Mouse (Mus musculus) stomach, embryonic 14.5 days (tissue): Measurements from ENCODE around the gene Chil1. TPM values are rescaled to one million over a fixed set of nuclear protein-coding genes. Genes with fewer than 3 reads are reported as not detected.

ENCODE experiments used
- ATAC-seq: fragments of 200-750 bp; cut with Nextera tagmentation; 2 replicates; pipeline ENCODE4 v1.8.0; 2017; ENCODE audit warnings: low read depth, moderate TSS enrichment; ENCODE audit not compliant: insufficient number of reproducible peaks, insufficient read depth, low FRiP score
- H3K27ac ChIP-seq: fragments of 300-500 bp; sonication (generic); 2 replicates; pipeline ENCODE4 v1.5.1; 2014; ENCODE audit warnings: mild to moderate bottlenecking, low read length, moderate library complexity, mixed read lengths
- H3K27me3 ChIP-seq: fragments of 300-500 bp; sonication (generic); 2 replicates; pipeline ENCODE4 v1.6.1; 2014; ENCODE audit warnings: low read length, control low read depth, mixed read lengths; ENCODE audit not compliant: control insufficient read depth, insufficient read depth
- H3K36me3 ChIP-seq: fragments of 300-500 bp; sonication (generic); 2 replicates; pipeline ENCODE4 v1.6.1; 2014; ENCODE audit warnings: mild to moderate bottlenecking, control low read depth, low read length, moderate library complexity, mixed read lengths; ENCODE audit not compliant: control insufficient read depth, insufficient read depth
- H3K4me1 ChIP-seq: fragments of 300-500 bp; sonication (generic); 2 replicates; pipeline ENCODE4 v1.6.1; 2014; ENCODE audit warnings: low read length, control low read depth, mixed read lengths; ENCODE audit not compliant: control insufficient read depth, insufficient read depth
- H3K4me2 ChIP-seq: fragments of 300-500 bp; sonication (generic); replicated peaks from 2 replicates; pipeline ENCODE4 v1.6.1; 2014; ENCODE audit warnings: low read depth, low read length, control low read depth
- H3K4me3 ChIP-seq: fragments of 300-500 bp; sonication (generic); 2 replicates; pipeline ENCODE4 v1.5.1; 2014; ENCODE audit warnings: low read depth, low read length, control low read depth
- H3K9ac ChIP-seq: fragments of 300-500 bp; sonication (generic); replicated peaks from 2 replicates; pipeline ENCODE4 v1.6.1; 2014; ENCODE audit warnings: low read depth, mild to moderate bottlenecking, control low read depth, low read length, moderate library complexity, mixed read lengths
- H3K9me3 ChIP-seq: fragments of 300-500 bp; sonication (generic); 2 replicates; pipeline ENCODE4 v1.6.1; 2016; ENCODE audit warnings: low read depth, low read length, control low read depth; ENCODE audit not compliant: control insufficient read depth
- WGBS: fragments of 180-500 bp; shearing (Covaris S2); extraction: QIAGEN DNeasy Blood & Tissue Kit; methylation state at CpG from one replicate; pipeline ENCODE4 v1.1.7; 2014; 5-methylcytosine and 5-hydroxymethylcytosine counted together
- polyA plus RNA-seq: library from polyadenylated mRNA; unstranded; fragments of >200 nt; fragmentation: Nextera tagmentation; extraction: Ambion mirVana; gene quantifications from 2 replicates; pipeline ENCODE4 v1.2.1, GENCODE M21; 2014

The Chil1 gene
- polyA plus RNA-seq, 1 experiment from 2014 or later, result 0.67 TPM

- Histone ChIP-seq H3K4me3 (no peak overlapping the region), H3K27ac (no peak overlapping the region), H3K4me2 (no peak overlapping the region), H3K36me3 (no peaks in the 10 kb centered on the region), H3K9me3 (no peaks in the 10 kb centered on the region), H3K4me1 (no peaks in the 10 kb centered on the region), H3K9ac (no peak overlapping the region), H3K27me3 (no peaks in the 10 kb centered on the region)
- 83% methylated on average over 5 of the region's 5 CpGs for WGBS
- ATAC-seq, result no peak
Observed at GRCm38 (mm10) chr1:134225375-134225774, 43.4 kb downstream of the Chil1 start.

- no peak overlapping the region for H3K27ac ChIP-seq
- no peak for ATAC-seq
Observed at GRCm38 (mm10) chr1:134226739-134227138, 44.8 kb downstream of the Chil1 start.

GRCm38 (mm10) chr1:134229806-134230575, 48.0 kb downstream of the Chil1 start:
- Histone ChIP-seq H3K27ac (no peak overlapping the region), H3K9ac (no peak overlapping the region), H3K9me3 (no peaks in the 10 kb centered on the region), H3K27me3 (peaks cover 18% of the 10 kb centered on the region), H3K4me1 (peaks cover 8% of the 10 kb centered on the region; the same call in 1 of the 2 replicates), H3K4me2 (no peak overlapping the region), H3K4me3 (no peak overlapping the region), H3K36me3 (no peaks in the 10 kb centered on the region)
- ATAC-seq, result no peak
- 68% methylated on average over 5 of the region's 5 CpGs for WGBS

More at GRCm38 (mm10) chr1:134226739-134227138, 44.8 kb downstream of the Chil1 start:
- H3K36me3 ChIP-seq, result no peaks in the 10 kb centered on the region
- WGBS, result 65% methylated on average over 8 of the region's 8 CpGs
- no peaks in the 10 kb centered on the region for H3K9me3 ChIP-seq
- H3K4me1 ChIP-seq, result no peaks in the 10 kb centered on the region
- H3K4me2 ChIP-seq, result no peak overlapping the region
- H3K9ac ChIP-seq, result no peak overlapping the region
- no peak overlapping the region for H3K4me3 ChIP-seq
- no peaks in the 10 kb centered on the region for H3K27me3 ChIP-seq

- Histone ChIP-seq H3K9me3 (no peaks in the 10 kb centered on the region), H3K4me1 (peaks cover 8% of the 10 kb centered on the region; the same call in 1 of the 2 replicates), H3K4me3 (no peak overlapping the region), H3K36me3 (no peaks in the 10 kb centered on the region), H3K27ac (no peak overlapping the region), H3K27me3 (peaks cover 24% of the 10 kb centered on the region), H3K4me2 (no peak overlapping the region), H3K9ac (no peak overlapping the region)
- no peak for ATAC-seq
- WGBS, result 85% methylated on average over 10 of the region's 10 CpGs
Observed at GRCm38 (mm10) chr1:134230638-134231228, 48.8 kb downstream of the Chil1 start.

- Histone ChIP-seq H3K4me1 (peaks cover 8% of the 10 kb centered on the region; the same call in 1 of the 2 replicates), H3K27ac (no peak overlapping the region), H3K9ac (no peak overlapping the region), H3K4me2 (no peak overlapping the region), H3K36me3 (no peaks in the 10 kb centered on the region), H3K9me3 (no peaks in the 10 kb centered on the region), H3K4me3 (no peak overlapping the region), H3K27me3 (peaks cover 30% of the 10 kb centered on the region)
- ATAC-seq, result no peak
- 83% methylated on average over 3 of the region's 3 CpGs for WGBS
Observed at GRCm38 (mm10) chr1:134231270-134231669, 49.3 kb downstream of the Chil1 start.

GRCm38 (mm10) chr1:134231681-134232080, 49.7 kb downstream of the Chil1 start:
- no peak for ATAC-seq
- WGBS, result 70% methylated on average over 3 of the region's 3 CpGs
- no peak overlapping the region for H3K9ac ChIP-seq
- no peak overlapping the region for H3K4me3 ChIP-seq
- H3K36me3 ChIP-seq, result no peaks in the 10 kb centered on the region
- H3K4me1 ChIP-seq, result peaks cover 8% of the 10 kb centered on the region; the same call in 1 of the 2 replicates
- no peak overlapping the region for H3K27ac ChIP-seq
- peaks cover 31% of the 10 kb centered on the region for H3K27me3 ChIP-seq
- no peak overlapping the region for H3K4me2 ChIP-seq
- H3K9me3 ChIP-seq, result no peaks in the 10 kb centered on the region

GRCm38 (mm10) chr1:134232326-134232725, 50.4 kb downstream of the Chil1 start:
- Histone ChIP-seq H3K9ac (no peak overlapping the region), H3K36me3 (no peaks in the 10 kb centered on the region), H3K27ac (no peak overlapping the region), H3K9me3 (no peaks in the 10 kb centered on the region), H3K4me1 (peaks cover 8% of the 10 kb centered on the region; the same call in 1 of the 2 replicates), H3K27me3 (peaks cover 31% of the 10 kb centered on the region), H3K4me2 (no peak overlapping the region), H3K4me3 (no peak overlapping the region)
- WGBS, result 78% methylated on average over 8 of the region's 8 CpGs
- no peak for ATAC-seq

- H3K4me1 ChIP-seq, result peaks cover 8% of the 10 kb centered on the region; the same call in 1 of the 2 replicates
- H3K4me3 ChIP-seq, result no peak overlapping the region
- no peaks in the 10 kb centered on the region for H3K9me3 ChIP-seq
- no peak overlapping the region for H3K27ac ChIP-seq
- WGBS, result 47% methylated on average over 12 of the region's 12 CpGs
- H3K9ac ChIP-seq, result no peak overlapping the region
- no peak overlapping the region for H3K4me2 ChIP-seq
- peak; percentile 12; the same call in 1 of the 2 replicates for ATAC-seq
- peaks cover 31% of the 10 kb centered on the region for H3K27me3 ChIP-seq
- H3K36me3 ChIP-seq, result no peaks in the 10 kb centered on the region
Observed at GRCm38 (mm10) chr1:134232778-134233531, 51.0 kb downstream of the Chil1 start.
